Mouse (Mus musculus) liver, embryonic 11.5 days (tissue): ENCODE results near the gene Ice2. TPM values are rescaled to one million over a fixed set of nuclear protein-coding genes. Genes with fewer than 3 reads are reported as not detected.

Experiments used
- ATAC-seq: fragments of 200-750 bp; cut with Nextera tagmentation; replicated peaks from 2 replicates; pipeline ENCODE4 v1.8.0; 2017; ENCODE audit warnings: moderate number of reproducible peaks, mild to moderate bottlenecking, moderate TSS enrichment, moderate library complexity; ENCODE audit not compliant: low FRiP score
- DNase-seq: peaks from one replicate; pipeline ENCODE4 v3.0.0-alpha.2; 2017; ENCODE audit warnings: low spot score
- H3K27ac ChIP-seq: fragments of 300-500 bp; sonication (generic); 2 replicates; pipeline ENCODE4 v1.5.1; 2014; ENCODE audit warnings: mild to moderate bottlenecking, low read depth, low read length, control low read depth
- H3K27me3 ChIP-seq: fragments of 300-500 bp; sonication (generic); replicated peaks from 2 replicates; pipeline ENCODE4 v1.6.1; 2014; ENCODE audit warnings: low read length, mixed read lengths; ENCODE audit not compliant: control insufficient read depth, insufficient read depth
- H3K36me3 ChIP-seq: fragments of 300-500 bp; sonication (generic); 2 replicates; pipeline ENCODE4 v1.6.1; 2014; ENCODE audit warnings: mild to moderate bottlenecking, low read length, moderate library complexity, mixed read lengths; ENCODE audit not compliant: control insufficient read depth, insufficient read depth
- H3K4me1 ChIP-seq: fragments of 300-500 bp; sonication (generic); replicated peaks from 2 replicates; pipeline ENCODE4 v1.6.1; 2014; ENCODE audit warnings: low read length, mixed read lengths; ENCODE audit not compliant: control insufficient read depth, insufficient read depth
- H3K4me2 ChIP-seq: fragments of 300-500 bp; sonication (generic); 2 replicates; pipeline ENCODE4 v1.6.1; 2014; ENCODE audit warnings: mild to moderate bottlenecking, control low read depth, moderate library complexity
- H3K4me3 ChIP-seq: fragments of 300-500 bp; sonication (generic); 2 replicates; pipeline ENCODE4 v1.5.1; 2014; ENCODE audit warnings: low read depth, low read length, control low read depth
- H3K9ac ChIP-seq: fragments of 300-500 bp; sonication (generic); 2 replicates; pipeline ENCODE4 v1.6.1; 2014; ENCODE audit warnings: low read depth, low read length, control low read depth
- H3K9me3 ChIP-seq: fragments of 300-500 bp; sonication (generic); 2 replicates; pipeline ENCODE4 v1.6.1; 2016; ENCODE audit warnings: low read length, inconsistent platforms, mixed read lengths; ENCODE audit not compliant: control insufficient read depth
- WGBS: fragments of 180-500 bp; shearing (Covaris S2); extraction: QIAGEN DNeasy Blood & Tissue Kit; methylation state at CpG from one replicate; pipeline ENCODE4 v1.1.7; 2014; 5-methylcytosine and 5-hydroxymethylcytosine counted together
- polyA plus RNA-seq: library from polyadenylated mRNA; unstranded; fragments of >200 nt; fragmentation: Nextera tagmentation; extraction: Ambion mirVana; gene quantifications from 2 replicates; pipeline ENCODE4 v1.2.1, GENCODE M21; 2014

Gene Ice2
- 23.1 and 24.9 TPM in 2 replicates for polyA plus RNA-seq

DNA sequence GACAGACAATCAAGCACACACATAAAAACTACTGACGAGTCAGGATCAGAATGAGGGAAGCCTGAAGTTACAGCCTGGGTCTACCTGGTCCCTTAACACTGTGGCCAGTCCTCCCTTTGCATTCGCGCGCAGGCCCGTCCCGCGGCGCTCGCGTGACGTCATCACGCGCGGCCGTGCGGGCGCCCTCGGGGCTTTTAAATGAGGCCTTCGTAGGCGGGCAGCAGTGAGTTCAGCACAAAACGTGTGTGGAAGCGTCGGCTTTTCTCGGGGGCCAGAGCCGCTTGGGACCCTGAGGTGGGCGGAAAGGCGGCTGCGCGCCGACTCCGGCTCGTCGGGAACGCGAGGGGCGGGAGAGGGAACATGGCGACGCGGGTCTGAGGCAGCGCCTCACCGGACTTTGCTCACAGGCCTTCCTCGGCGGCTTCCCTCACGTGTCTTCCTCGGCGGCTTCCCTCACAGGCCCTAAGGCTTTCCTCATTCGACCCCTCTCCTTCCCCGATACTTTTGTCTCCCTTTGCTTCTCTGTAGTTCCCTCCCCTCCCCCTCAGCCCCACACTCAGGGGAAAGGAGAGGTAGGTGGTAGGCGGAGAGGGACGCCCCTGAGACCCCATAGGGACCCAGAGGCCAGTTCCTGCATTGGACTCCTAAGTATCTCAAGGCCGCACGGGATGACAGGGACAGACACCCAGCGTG lies at the start of gene Ice2:
TSS of gene Ice2 (plus strand) at position 147 of the 693 bp plus-strand sequence.
- no peaks in the 10 kb centered on the region for H3K27me3 ChIP-seq
- no peaks in the 10 kb centered on the region; the same call in 1 of the 2 replicates for H3K36me3 ChIP-seq
- H3K4me2 ChIP-seq = peak within 1 kb of the TSS; percentile 91
- peak within 1 kb of the TSS; percentile 95 for H3K9ac ChIP-seq
- peak; percentile 80 for DNase-seq
- H3K4me3 ChIP-seq = peak within 1 kb of the TSS; percentile 86
- peak; percentile 90 for ATAC-seq
- under 1% methylated on average over 53 of the region's 53 CpGs for WGBS
- H3K27ac ChIP-seq = peak within 1 kb of the TSS; percentile 89
- peaks cover 8% of the 10 kb centered on the region for H3K4me1 ChIP-seq
- no peaks in the 10 kb centered on the region for H3K9me3 ChIP-seq

DNA sequence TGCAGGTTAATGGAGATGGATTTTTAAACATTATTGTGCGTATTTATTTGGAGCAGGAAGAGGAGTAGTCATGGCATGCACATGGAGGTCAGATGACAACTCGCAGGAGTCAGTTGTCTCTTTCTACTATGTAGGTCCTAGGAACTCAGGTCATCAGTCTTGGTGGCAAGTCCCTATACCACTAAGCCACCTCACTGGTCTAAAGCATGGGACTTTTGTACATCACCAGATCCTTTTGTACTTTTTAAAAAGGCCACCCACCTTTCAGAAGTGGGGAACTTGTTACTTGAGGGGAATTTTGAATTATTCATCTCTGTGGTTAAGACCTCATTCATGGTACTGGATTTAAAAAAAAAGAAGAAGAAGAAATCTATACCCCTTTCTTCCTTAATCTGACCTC lies 48.2 kb upstream of the Ice2 start:
- Histone ChIP-seq H3K27ac (no peak overlapping the region), H3K4me2 (no peak overlapping the region), H3K36me3 (no peaks in the 10 kb centered on the region), H3K4me1 (no peaks in the 10 kb centered on the region), H3K27me3 (no peaks in the 10 kb centered on the region), H3K4me3 (no peak overlapping the region), H3K9ac (no peak overlapping the region), H3K9me3 (no peaks in the 10 kb centered on the region)
- WGBS = 79% methylated on average over 2 of the region's 2 CpGs
- DNase-seq (no peak), ATAC-seq (no peak)

DNA sequence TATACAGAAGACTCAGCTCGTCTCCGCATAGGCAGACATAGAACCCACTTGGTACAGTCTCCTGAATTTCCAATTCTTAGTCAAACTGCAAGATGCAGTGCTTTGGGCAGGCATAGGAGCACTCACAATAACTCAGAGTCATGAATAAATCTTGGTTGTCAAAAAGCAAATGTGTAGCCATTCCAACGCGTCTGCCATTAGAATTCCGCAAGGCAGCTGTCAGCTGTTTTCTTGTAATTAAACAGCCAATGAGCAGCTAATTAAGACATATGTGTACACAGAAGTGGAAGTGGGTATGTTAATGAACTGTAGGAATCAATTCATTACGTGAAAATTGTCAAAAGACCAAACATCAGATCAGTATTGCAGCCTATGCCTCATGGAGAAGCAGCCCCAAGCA lies 43.5 kb upstream of the Ice2 start:
- no peak for DNase-seq
- H3K9me3 ChIP-seq = no peaks in the 10 kb centered on the region
- no peak overlapping the region for H3K9ac ChIP-seq
- no peaks in the 10 kb centered on the region for H3K36me3 ChIP-seq
- no peak for ATAC-seq
- no peaks in the 10 kb centered on the region for H3K4me1 ChIP-seq
- no peaks in the 10 kb centered on the region for H3K27me3 ChIP-seq
- H3K4me3 ChIP-seq = no peak overlapping the region
- no peak overlapping the region for H3K4me2 ChIP-seq
- 86% methylated on average over 6 of the region's 6 CpGs for WGBS
- H3K27ac ChIP-seq = no peak overlapping the region

DNA sequence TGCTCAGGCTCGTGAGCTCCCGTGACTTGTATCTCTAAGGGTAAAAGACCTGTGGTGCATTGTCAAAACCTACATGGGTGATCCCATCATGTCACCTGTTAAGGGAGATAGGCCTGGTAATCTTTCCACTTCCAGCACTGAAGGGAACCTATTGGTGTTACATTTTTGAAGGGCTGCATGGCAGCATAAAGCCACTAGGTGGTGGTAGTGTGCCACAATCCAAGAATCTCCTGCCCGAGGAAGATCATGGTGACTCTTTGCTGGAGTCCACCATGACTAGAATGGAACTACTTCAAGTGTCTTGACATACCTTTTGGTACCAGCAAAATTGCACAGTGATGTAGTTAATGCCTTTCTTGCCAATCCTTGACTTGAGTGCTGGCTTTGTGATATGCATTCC lies 39.9 kb upstream of the Ice2 start:
- no peak; the same call in 1 of the 2 replicates for ATAC-seq
- H3K27me3 ChIP-seq = no peaks in the 10 kb centered on the region

DNA sequence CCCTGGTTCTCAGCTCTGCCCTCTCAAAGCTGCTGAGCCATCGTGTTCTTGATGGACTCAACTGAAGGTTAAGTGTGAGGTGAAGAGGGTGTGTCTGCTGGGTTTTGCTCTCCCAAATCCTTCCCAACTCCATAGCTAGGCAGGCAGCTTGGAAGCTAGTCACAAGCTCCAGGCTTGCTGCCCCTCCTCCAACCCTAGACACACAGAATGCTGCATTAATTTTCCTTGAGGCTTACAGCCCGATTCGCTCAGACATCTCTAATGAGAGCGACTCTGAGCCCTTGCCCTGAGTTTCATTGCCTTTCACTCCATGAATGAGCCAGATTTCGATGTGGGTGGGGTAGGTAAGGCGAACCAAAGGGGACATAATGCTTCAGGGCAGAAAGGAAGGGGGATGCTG lies 38.9 kb upstream of the Ice2 start:
- H3K36me3 ChIP-seq = no peaks in the 10 kb centered on the region
- no peaks in the 10 kb centered on the region for H3K9me3 ChIP-seq
- ATAC-seq (no peak), DNase-seq (no peak)
- no peaks in the 10 kb centered on the region for H3K27me3 ChIP-seq
- no peaks in the 10 kb centered on the region for H3K4me1 ChIP-seq
- no peak overlapping the region for H3K4me2 ChIP-seq
- H3K9ac ChIP-seq = no peak overlapping the region
- 80% methylated on average over 6 of the region's 6 CpGs for WGBS
- H3K27ac ChIP-seq = no peak overlapping the region
- no peak overlapping the region for H3K4me3 ChIP-seq

More for the DNA sequence above, 39.9 kb upstream of the Ice2 start:
- no peak overlapping the region for H3K4me2 ChIP-seq
- H3K4me3 ChIP-seq = no peak overlapping the region
- WGBS = 27% methylated on average over 3 of the region's 3 CpGs
- no peaks in the 10 kb centered on the region for H3K36me3 ChIP-seq
- no peaks in the 10 kb centered on the region for H3K9me3 ChIP-seq
- peak; percentile 44 for DNase-seq
- H3K4me1 ChIP-seq = no peaks in the 10 kb centered on the region
- H3K9ac ChIP-seq = no peak overlapping the region
- no peak overlapping the region for H3K27ac ChIP-seq

DNA sequence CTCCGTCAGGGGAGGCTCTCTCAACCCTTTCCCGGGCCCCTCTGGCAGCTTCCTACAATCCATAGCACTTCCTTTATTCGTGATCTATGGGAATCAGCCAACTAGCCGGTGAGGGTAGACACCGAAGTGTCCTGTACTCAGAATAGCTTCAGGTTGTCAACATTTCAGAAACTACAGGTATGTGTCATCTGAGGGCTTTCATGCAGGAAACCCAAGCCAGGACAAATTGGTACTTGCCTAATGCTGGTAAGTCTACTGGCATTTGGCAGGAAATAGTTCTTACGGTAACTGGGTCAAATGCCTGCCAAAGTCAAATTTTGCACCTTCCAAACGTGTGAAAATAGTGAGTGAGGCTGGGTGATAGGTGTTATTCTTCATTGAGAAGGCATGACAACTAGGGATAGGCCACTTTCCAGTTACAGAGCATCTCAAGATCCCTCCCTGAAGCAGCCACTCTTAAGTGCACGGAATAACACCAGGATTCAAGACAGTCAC lies 35.7 kb upstream of the Ice2 start:
- Histone ChIP-seq H3K36me3 (no peaks in the 10 kb centered on the region), H3K9me3 (no peaks in the 10 kb centered on the region), H3K4me1 (no peaks in the 10 kb centered on the region), H3K27ac (no peak overlapping the region), H3K9ac (no peak overlapping the region), H3K4me2 (no peak overlapping the region), H3K4me3 (no peak overlapping the region), H3K27me3 (no peaks in the 10 kb centered on the region; the same call in 1 of the 2 replicates)
- no peak for DNase-seq
- 75% methylated on average over 8 of the region's 8 CpGs for WGBS
- no peak for ATAC-seq

DNA sequence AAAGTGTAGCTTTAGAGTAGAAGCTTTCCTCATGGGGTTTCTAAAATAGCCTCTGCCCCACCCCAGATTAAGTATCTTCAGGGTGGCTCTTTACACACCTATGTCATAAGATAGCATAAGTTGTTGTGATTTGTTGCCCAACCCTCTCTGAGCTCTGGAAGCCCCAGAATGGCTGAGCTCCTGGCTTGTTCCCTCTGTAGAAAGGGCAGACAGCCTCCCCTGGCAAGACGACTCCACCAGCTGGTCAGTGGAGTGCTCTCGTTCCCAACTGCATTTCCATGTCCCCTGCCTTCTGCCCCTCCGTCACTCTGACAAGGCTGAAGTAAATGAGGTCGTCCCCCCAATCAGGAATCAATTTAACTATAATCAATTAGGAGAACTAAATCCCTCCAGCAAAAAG lies 34.9 kb upstream of the Ice2 start:
- no peak overlapping the region for H3K27ac ChIP-seq
- no peaks in the 10 kb centered on the region; the same call in 1 of the 2 replicates for H3K27me3 ChIP-seq
- no peak overlapping the region for H3K4me2 ChIP-seq
- H3K9me3 ChIP-seq = no peaks in the 10 kb centered on the region
- WGBS = 47% methylated on average over 4 of the region's 4 CpGs
- no peak overlapping the region for H3K4me3 ChIP-seq
- ATAC-seq = no peak
- no peaks in the 10 kb centered on the region for H3K36me3 ChIP-seq
- no peak overlapping the region for H3K9ac ChIP-seq
- DNase-seq = no peak
- H3K4me1 ChIP-seq = no peaks in the 10 kb centered on the region

DNA sequence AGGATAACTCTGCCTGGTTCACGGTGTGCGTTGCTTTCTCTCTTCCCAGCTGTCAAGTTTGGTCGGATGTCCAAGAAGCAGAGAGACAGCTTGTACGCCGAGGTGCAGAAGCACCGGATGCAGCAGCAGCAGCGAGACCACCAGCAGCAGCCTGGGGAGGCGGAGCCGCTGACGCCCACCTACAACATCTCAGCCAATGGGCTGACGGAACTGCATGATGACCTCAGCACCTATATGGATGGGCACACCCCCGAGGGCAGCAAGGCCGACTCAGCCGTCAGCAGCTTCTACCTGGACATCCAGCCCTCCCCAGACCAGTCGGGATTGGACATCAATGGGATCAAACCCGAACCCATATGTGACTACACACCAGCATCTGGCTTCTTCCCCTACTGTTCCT lies 33.6 kb upstream of the Ice2 start:
- Histone ChIP-seq H3K9ac (no peak overlapping the region), H3K4me3 (no peak overlapping the region), H3K9me3 (no peaks in the 10 kb centered on the region), H3K36me3 (no peaks in the 10 kb centered on the region), H3K27ac (no peak overlapping the region), H3K4me2 (peak overlapping the region; percentile 22; the same call in 1 of the 2 replicates), H3K27me3 (no peaks in the 10 kb centered on the region; the same call in 1 of the 2 replicates), H3K4me1 (no peaks in the 10 kb centered on the region)
- peak; percentile 29 for DNase-seq
- ATAC-seq = no peak
- 56% methylated on average over 16 of the region's 16 CpGs for WGBS

DNA sequence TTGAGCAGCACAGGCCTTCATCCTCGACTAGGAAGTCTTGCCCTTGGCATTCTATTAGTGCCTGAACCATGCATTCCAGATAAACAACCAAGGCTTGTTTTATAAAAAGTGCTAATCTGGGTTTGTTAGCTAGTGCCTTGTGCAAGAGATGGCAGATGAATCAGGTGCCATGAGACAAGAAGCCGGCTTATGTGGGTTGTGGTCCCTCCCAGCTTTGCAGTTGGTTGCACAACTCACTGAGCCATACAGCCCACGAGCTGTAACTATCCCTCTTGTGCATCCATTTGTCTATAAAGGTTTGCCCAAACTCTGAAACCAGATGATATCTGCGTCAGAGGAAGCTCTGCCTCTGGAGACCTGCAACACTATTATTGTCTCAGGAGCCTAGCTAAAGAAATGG lies 30.7 kb upstream of the Ice2 start:
- Histone ChIP-seq H3K27me3 (no peaks in the 10 kb centered on the region; the same call in 1 of the 2 replicates), H3K9ac (no peak overlapping the region), H3K4me3 (no peak overlapping the region), H3K4me1 (no peaks in the 10 kb centered on the region), H3K27ac (no peak overlapping the region), H3K9me3 (no peaks in the 10 kb centered on the region), H3K36me3 (no peaks in the 10 kb centered on the region), H3K4me2 (no peak overlapping the region)
- ATAC-seq (no peak), DNase-seq (peak; percentile 20)
- WGBS = 65% methylated on average over 4 of the region's 4 CpGs
